Mouse (Mus musculus) CH12.LX (cell line): Measurements from ENCODE around the gene Tmem131l. TPM values are rescaled to one million over a fixed set of nuclear protein-coding genes. Genes with fewer than 3 reads are reported as not detected.

Source experiments
- DNase-seq: peaks from one replicate; pipeline ENCODE4 v3.0.0-alpha.2; 2013; ENCODE audit errors: extremely low read depth
- H3K27ac ChIP-seq: 2 replicates; pipeline ENCODE4 v1.5.1; 2012; ENCODE audit warnings: low read depth, mild to moderate bottlenecking, control low read depth, moderate library complexity; ENCODE audit not compliant: insufficient read depth
- H3K27me3 ChIP-seq: replicated peaks from 2 replicates; pipeline ENCODE3; 2012; ENCODE audit warnings: inconsistent platforms
- H3K36me3 ChIP-seq, 2 experiments: replicated peaks in 1 of 2; 2 replicates each; pipeline versions ENCODE3 to v1.6.1; 2012; ENCODE audit warnings: inconsistent platforms in 1 of 2, low read length in 1 of 2, mild to moderate bottlenecking in 1 of 2, mixed read lengths in 1 of 2, moderate library complexity in 1 of 2; ENCODE audit not compliant: control insufficient read depth in 1 of 2, insufficient read depth in 1 of 2
- H3K4me1 ChIP-seq, 2 experiments: 2 replicates each; pipeline ENCODE4 v1.6.1; 2012; ENCODE audit warnings: inconsistent platforms in 1 of 2, moderate library complexity in 1 of 2; ENCODE audit not compliant: insufficient read depth in 2 of 2, control insufficient read depth in 1 of 2
- H3K4me2 ChIP-seq: 2 replicates; pipeline ENCODE4 v1.6.1; 2012; ENCODE audit warnings: low read depth, mild to moderate bottlenecking, control low read depth; ENCODE audit not compliant: poor library complexity, insufficient read depth, severe bottlenecking
- H3K4me3 ChIP-seq, 3 experiments: fragments of 150-350 bp in 1 of 3; sonication (generic) in 1 of 3; replicated peaks in 1 of 3; 2 replicates each; pipeline versions ENCODE3 to v1.5.1; 2011 to 2012; ENCODE audit warnings: low read depth in 2 of 3, low read length in 2 of 3, mild to moderate bottlenecking in 2 of 3, moderate library complexity in 2 of 3, control low read depth in 1 of 3, improper control_type of control experiment in 1 of 3, inconsistent platforms in 1 of 3, mixed read lengths in 1 of 3; ENCODE audit not compliant: poor library complexity in 1 of 3
- H3K79me2 ChIP-seq: replicated peaks from 2 replicates; pipeline ENCODE4 v1.6.1; 2012; ENCODE audit warnings: mild to moderate bottlenecking, moderate library complexity; ENCODE audit not compliant: control insufficient read depth, poor library complexity, insufficient read depth, severe bottlenecking; ENCODE audit errors: extremely low read depth
- H3K9ac ChIP-seq: 2 replicates; pipeline ENCODE4 v1.6.1; 2012; ENCODE audit warnings: low read depth, mild to moderate bottlenecking, control low read depth, moderate library complexity; ENCODE audit not compliant: insufficient read depth
- H3K9me3 ChIP-seq: replicated peaks from 2 replicates; pipeline ENCODE3; 2012; ENCODE audit warnings: low read length, inconsistent platforms, mixed read lengths
- CTCF ChIP-seq, 2 experiments: IDR thresholded peaks in 1 of 2; conservative IDR thresholded peaks in 1 of 2; 2 replicates each; pipeline ENCODE4 v1.5.1; 2011 to 2012; ENCODE audit warnings: low read depth in 2 of 2, low read length in 2 of 2, improper control_type of control experiment in 1 of 2, inconsistent platforms in 1 of 2, mild to moderate bottlenecking in 1 of 2, moderate library complexity in 1 of 2
- E2F4 ChIP-seq: IDR thresholded peaks from 2 replicates; pipeline ENCODE4 v1.6.1; 2011; ENCODE audit warnings: low read depth, low read length, improper control_type of control experiment; ENCODE audit not compliant: insufficient replicate concordance
- EP300 ChIP-seq: IDR thresholded peaks from 2 replicates; pipeline ENCODE4 v1.6.1; 2011; ENCODE audit warnings: low read length, improper control_type of control experiment
- GABPA ChIP-seq: IDR thresholded peaks from 2 replicates; pipeline ENCODE4 v1.6.1; 2012; ENCODE audit warnings: low read depth, low read length, improper control_type of control experiment, inconsistent platforms; ENCODE audit not compliant: insufficient replicate concordance
- HCFC1 ChIP-seq: IDR thresholded peaks from 2 replicates; pipeline ENCODE4 v1.6.1; 2012; ENCODE audit warnings: low read depth, mild to moderate bottlenecking, inconsistent platforms, low read length, improper control_type of control experiment
- JUN ChIP-seq: IDR thresholded peaks from 2 replicates; pipeline ENCODE4 v1.6.1; 2011; ENCODE audit warnings: low read depth, mild to moderate bottlenecking, low read length, improper control_type of control experiment, moderate library complexity; ENCODE audit not compliant: insufficient read depth
- KAT2A ChIP-seq: IDR thresholded peaks from 2 replicates; pipeline ENCODE4 v1.6.1; 2012; ENCODE audit warnings: low read length, improper control_type of control experiment, inconsistent platforms; ENCODE audit not compliant: insufficient replicate concordance
- MAZ ChIP-seq: IDR thresholded peaks from 2 replicates; pipeline ENCODE4 v1.6.1; 2012; ENCODE audit warnings: low read depth, mild to moderate bottlenecking, inconsistent platforms, low read length, improper control_type of control experiment, moderate library complexity
- MEF2A ChIP-seq: IDR thresholded peaks from 2 replicates; pipeline ENCODE4 v1.6.1; 2014; ENCODE audit warnings: low read depth, mild to moderate bottlenecking, inconsistent platforms, low read length, improper control_type of control experiment, borderline replicate concordance
- NELFE ChIP-seq: IDR thresholded peaks from 2 replicates; pipeline ENCODE4 v1.6.1; 2011; ENCODE audit warnings: low read depth, low read length, improper control_type of control experiment
- NRF1 ChIP-seq: IDR thresholded peaks from 2 replicates; pipeline ENCODE4 v1.6.1; 2014; ENCODE audit warnings: low read depth, mild to moderate bottlenecking, inconsistent platforms, low read length, improper control_type of control experiment, moderate library complexity
- RAD21 ChIP-seq: IDR thresholded peaks from 2 replicates; pipeline ENCODE4 v1.6.1; 2011; ENCODE audit warnings: low read depth, mild to moderate bottlenecking, low read length, improper control_type of control experiment, moderate library complexity
- SIN3A ChIP-seq: IDR thresholded peaks from 2 replicates; pipeline ENCODE4 v1.6.1; 2012; ENCODE audit warnings: low read length, improper control_type of control experiment, inconsistent platforms
- dilution Hi-C: fragments of 300-500 bp; cut with MboI; formaldehyde crosslinking; loops from 2 replicates; pipeline ENCODE4 v1.14.3; 2020; ENCODE audit warnings: low sequenced_read_pairs; ENCODE audit not compliant: extremely low pct_unique_long_range_greater_than_20kb, extremely low pct_ligation_motif_present
- in situ Hi-C: fragments of 300-500 bp; cut with MboI; formaldehyde crosslinking; loops from 3 replicates; pipeline ENCODE4 v1.14.3; 2019; ENCODE audit warnings: low sequenced_read_pairs, low pct_ligation_motif_present, low pct_unique_long_range_greater_than_20kb, mixed read lengths
- polyA plus RNA-seq: library from polyadenylated mRNA; unstranded; fragments of >175 nt; gene quantifications from 2 replicates; pipeline ENCODE4 v1.2.1, GENCODE M21; 2012; ENCODE audit warnings: low read depth; ENCODE audit not compliant: insufficient read length
- total RNA-seq, 2 experiments: library from RNA; depleted of rRNA; stranded (reverse); fragments of 300-350 nt in 1 of 2; fragments of >200 nt in 1 of 2; gene quantifications; 2 replicates each; pipeline ENCODE4 v1.2.3; 2012 to 2014

The Tmem131l gene
- total and polyA plus RNA-seq, 3 experiments = 32.7 to 89.7 (median 37.1) TPM

- Histone ChIP-seq H3K9ac (no peak overlapping the region), H3K27me3 (no peaks in the 10 kb centered on the region), H3K9me3 (no peaks in the 10 kb centered on the region), H3K27ac (no peak overlapping the region), H3K79me2 (no peaks in the 10 kb centered on the region), H3K36me3 (no peaks in the 10 kb centered on the region), H3K4me2 (no peak overlapping the region), H3K4me1 (peaks cover 2 to 22% of the 10 kb centered on the region in 2 experiments), H3K4me3 (no peak overlapping the region)
- DNase-seq = no peak
- dilution Hi-C loops (no loop called here), in situ Hi-C loops (no loop called here)
- TF ChIP-seq MEF2A (no peak), EP300 (no peak), NRF1 (no peak), GABPA (no peak), E2F4 (no peak), RAD21 (no peak), SIN3A (no peak)
Observed at GRCm38 (mm10) chr3:83859595-83859994, 180.4 kb downstream of the Tmem131l start.

GRCm38 (mm10) chr3:83859071-83859470, 180.9 kb downstream of the Tmem131l start:
- Histone ChIP-seq H3K9me3 (no peaks in the 10 kb centered on the region), H3K4me3 (no peak overlapping the region), H3K79me2 (no peaks in the 10 kb centered on the region), H3K9ac (no peak overlapping the region), H3K36me3 (no peaks in the 10 kb centered on the region), H3K27ac (no peak overlapping the region), H3K4me1 (peaks cover 2 to 22% of the 10 kb centered on the region in 2 experiments), H3K27me3 (no peaks in the 10 kb centered on the region), H3K4me2 (no peak overlapping the region)
- in situ Hi-C loops (no loop called here), dilution Hi-C loops (no loop called here)
- DNase-seq = no peak
- TF ChIP-seq KAT2A = no peak
- no peak for TF ChIP-seq CTCF (conservative IDR thresholded peaks at IDR 0.05 in 1 of 2, IDR thresholded peaks at IDR 0.05 in 1 of 2; ENCODE audit: low read depth in 2 of 2, low read length in 2 of 2)

GRCm38 (mm10) chr3:83857621-83858020, 182.4 kb downstream of the Tmem131l start:
- Histone ChIP-seq H3K36me3 (no peaks in the 10 kb centered on the region), H3K27me3 (no peaks in the 10 kb centered on the region), H3K79me2 (no peaks in the 10 kb centered on the region), H3K27ac (no peak overlapping the region), H3K9ac (no peak overlapping the region), H3K4me3 (no peak overlapping the region), H3K4me1 (peaks cover 0 to 10% of the 10 kb centered on the region in 2 experiments; a peak in 2 of 4 replicates), H3K4me2 (no peak overlapping the region), H3K9me3 (no peaks in the 10 kb centered on the region)
- in situ Hi-C loops = no loop called here
- TF ChIP-seq JUN = no peak
- no peak for TF ChIP-seq MAZ
- no peak for TF ChIP-seq NELFE
- TF ChIP-seq HCFC1 = no peak
- no peak for TF ChIP-seq KAT2A
- dilution Hi-C loops = no loop called here
- DNase-seq = no peak
